Mouse (Mus musculus): ENCODE measurements at regions not wholly inside any gene's neighbourhood (a gene's known extent, or its start where the extent isn't known, plus 50 kb on each side); places are given as distances from the start of the nearest gene placed in this dataset.

DNA sequence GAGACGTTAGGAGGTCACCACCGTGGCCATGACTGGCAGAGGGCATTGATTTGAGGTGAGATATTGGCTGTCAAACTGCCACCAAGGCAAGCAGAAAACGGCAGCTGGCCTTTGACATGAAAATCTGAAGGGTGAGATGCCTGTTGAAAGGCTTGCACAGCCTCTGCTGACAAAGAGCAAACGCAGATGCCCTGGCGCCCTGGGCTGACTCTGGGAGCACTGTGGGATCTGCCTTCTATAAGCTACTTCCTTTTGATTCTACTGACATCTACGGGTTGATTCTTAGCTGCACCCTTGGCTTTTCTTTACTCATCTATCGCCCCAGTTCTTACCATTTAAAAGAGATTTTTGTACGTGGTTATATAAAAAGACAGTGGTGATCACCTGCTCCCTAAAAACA lies 98.2 kb upstream of the Elac2 start:
- TF ChIP-seq EP300 (IDR thresholded peaks at IDR 0.05; ENCODE audit: low read depth) (no peak), CTCF (IDR thresholded peaks at IDR 0.05; ENCODE audit: low read depth) (no peak)

Measured in liver, postnatal 0 days (tissue).